Mouse (Mus musculus) liver, adult 2 months (tissue): ENCODE data around the gene Cyfip1.

Experiments used
- CTCF ChIP-seq: fragments of 200-500 bp; IDR thresholded peaks from 2 replicates; pipeline ENCODE4 v1.5.1; 2011; ENCODE audit warnings: low read depth, low read length, control low read depth
- POLR2A ChIP-seq: fragments of 200-500 bp; IDR thresholded peaks from 2 replicates; pipeline ENCODE4 v1.6.1; 2011; ENCODE audit warnings: low read length, control low read depth; ENCODE audit not compliant: insufficient read depth; ENCODE audit errors: extremely low read depth

DNA sequence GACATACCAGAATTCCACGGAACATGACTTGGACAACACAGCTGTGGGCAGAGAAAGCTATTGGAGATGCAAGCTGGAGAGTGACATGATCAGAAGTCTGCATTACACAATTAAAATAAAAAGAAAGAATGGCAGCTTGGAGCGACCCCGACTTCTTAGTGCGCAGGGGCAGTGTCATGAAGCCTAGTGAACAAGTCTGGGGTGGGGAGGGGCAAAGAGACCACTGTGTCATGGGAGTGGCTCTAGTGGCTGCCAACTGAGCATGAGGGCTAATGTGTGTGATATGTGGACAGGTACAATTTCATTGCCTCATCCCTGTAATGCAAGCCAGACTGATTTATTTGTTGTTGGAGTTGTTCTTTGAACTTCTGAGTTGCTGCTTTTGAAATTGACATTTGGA lies 15.2 kb downstream of the Cyfip1 start:
- no peak for TF ChIP-seq CTCF
- TF ChIP-seq POLR2A, result no peak
